Mouse (Mus musculus) left cerebral cortex, adult 2 months (tissue): Measurements from ENCODE around the gene Cntd1. TPM values are rescaled to one million over a fixed set of nuclear protein-coding genes. Genes with fewer than 3 reads are reported as not detected.

Experiments
- DNase-seq, 2 experiments: peaks; one replicate each; pipeline ENCODE4 v3.0.0; 2021 to 2022; ENCODE audit warnings: low spot score in 2 of 2, mixed read lengths in 1 of 2; ENCODE audit errors: extremely low spot score in 1 of 2
- H3K27ac ChIP-seq: fragments of 200-600 bp; 2 replicates; pipeline ENCODE4 v1.8.1; 2022
- H3K4me3 ChIP-seq: fragments of 200-600 bp; 2 replicates; pipeline ENCODE4 v1.8.1; 2022
- CTCF ChIP-seq: fragments of 200-600 bp; IDR thresholded peaks from 2 replicates; pipeline ENCODE4 v1.8.1; 2022; ENCODE audit warnings: antibody characterized with exemption, mild to moderate bottlenecking, moderate library complexity
- intact Hi-C: fragments of 180-260 bp; cut with DNase I; formaldehyde crosslinking; loops from one replicate; pipeline ENCODE4 v1.15.1; 2025
- total RNA-seq, 2 experiments: library from RNA; stranded (reverse); gene quantifications; 2 replicates each; pipeline ENCODE4 v1.2.3; 2021

Cntd1 gene
- total RNA-seq, 2 experiments from 2014 or later: 0.44 to 0.81 TPM

DNA sequence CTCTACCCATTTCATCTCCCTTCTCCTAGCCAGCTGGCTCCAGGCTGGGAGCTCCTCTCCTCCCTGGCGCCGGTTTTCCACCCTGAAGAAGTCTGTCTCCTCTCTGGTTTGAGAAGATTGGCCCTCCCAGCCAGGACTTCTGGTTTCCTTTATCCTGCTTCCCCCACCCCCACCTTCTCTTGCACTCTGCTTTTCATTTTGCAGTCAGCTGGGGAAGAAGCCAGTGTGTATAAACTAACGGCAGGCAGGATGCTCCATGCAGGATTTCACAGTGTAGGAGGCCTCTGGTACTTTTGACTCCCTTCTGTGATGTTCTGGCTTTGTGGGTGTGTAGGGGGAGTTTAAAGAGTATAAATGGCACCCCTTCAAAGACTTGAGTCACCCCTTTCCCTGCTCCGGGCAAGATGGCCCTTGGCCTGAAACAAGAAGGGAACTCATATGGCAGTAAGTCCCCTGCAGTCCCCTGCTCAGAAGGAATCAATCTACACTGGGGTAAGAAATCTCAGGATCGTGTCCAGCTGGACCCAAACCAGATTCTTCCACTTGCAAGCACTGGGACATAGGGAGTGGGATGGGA, 40.7 kb upstream of the Cntd1 start:
- no peak for TF ChIP-seq CTCF
- intact Hi-C loops: no loop called here
- H3K4me3 ChIP-seq: no peak overlapping the region
- no peak for DNase-seq
- H3K27ac ChIP-seq: peak overlapping the region; percentile 64

DNA sequence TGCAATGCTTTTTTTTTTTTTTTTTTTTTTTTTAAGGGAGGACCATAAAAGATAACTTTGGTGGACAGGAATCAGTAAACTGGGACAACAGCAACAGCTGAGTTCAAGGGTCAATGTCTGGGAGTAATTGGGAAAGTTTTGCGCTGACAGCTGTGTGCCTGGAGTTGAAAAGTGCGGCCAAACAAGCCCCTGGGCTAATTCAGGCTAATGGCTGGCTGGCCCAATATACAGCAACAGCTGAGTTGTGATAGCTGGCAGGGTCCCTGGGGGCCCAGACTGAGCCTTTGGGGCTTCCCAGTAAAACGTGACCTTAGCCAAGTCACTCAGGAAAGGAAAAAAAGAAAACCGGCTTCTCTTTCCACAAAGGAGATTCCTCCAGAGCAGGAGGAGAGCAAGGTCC, 33.7 kb upstream of the Cntd1 start:
- intact Hi-C loops: no loop called here
- Histone ChIP-seq H3K4me3 (no peak overlapping the region), H3K27ac (peak overlapping the region; percentile 76; the same call in 1 of the 2 replicates)
- DNase-seq: no peak
- TF ChIP-seq CTCF: no peak

DNA sequence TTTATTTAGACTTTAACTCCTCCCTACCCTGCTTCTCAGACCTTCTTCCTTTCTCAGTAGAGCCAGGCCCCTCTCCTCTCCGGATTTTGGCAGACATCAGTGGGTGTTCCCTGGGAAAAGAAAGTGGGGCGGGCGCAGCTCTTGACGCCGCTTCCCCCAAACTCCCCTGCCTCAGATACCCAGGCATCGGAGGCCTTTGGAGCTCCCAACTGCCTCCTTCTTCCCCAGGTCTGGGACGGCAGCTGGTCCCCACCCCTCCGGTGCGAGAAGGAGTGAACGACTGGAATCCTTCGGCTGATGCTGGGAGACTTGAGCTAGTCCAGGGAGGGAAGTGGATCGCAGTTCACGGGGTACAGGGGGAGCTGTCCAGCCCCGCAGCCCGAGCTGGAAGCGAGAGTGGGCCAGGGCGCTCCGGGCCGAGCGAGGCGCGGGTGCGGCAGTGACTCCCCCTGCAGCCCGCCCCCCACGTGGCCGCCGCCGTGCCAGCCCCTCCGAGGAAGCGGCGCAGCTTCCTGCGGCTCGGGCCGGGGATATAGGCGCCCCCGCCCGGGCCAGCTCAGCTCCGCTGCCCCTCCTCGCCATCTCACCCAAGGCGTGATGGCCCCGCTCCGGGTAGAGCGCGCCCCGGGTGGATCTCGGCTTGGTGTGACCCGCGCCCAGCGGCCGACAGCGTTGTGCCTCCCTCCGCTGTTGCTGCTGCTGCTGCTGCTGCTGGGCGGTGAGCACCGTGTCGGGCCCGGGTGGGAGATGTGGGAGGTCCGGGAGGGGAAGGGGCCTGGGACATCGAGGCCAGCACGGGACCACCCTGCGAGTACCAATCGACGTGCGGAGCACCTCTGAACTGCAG, 32.7 kb upstream of the Cntd1 start, which contains the start of gene Ramp2:
Gene Ramp2, plus strand, starts transcription at position 174 of the 847 bp plus-strand sequence.
- H3K27ac ChIP-seq: peak within 1 kb of the TSS; percentile 76
- peak; percentile 42 to 52 for DNase-seq
- H3K4me3 ChIP-seq: peak within 1 kb of the TSS; percentile 60
- TF ChIP-seq CTCF: no peak; the same call in 1 of the 2 replicates
- intact Hi-C loops: no loop called here

DNA sequence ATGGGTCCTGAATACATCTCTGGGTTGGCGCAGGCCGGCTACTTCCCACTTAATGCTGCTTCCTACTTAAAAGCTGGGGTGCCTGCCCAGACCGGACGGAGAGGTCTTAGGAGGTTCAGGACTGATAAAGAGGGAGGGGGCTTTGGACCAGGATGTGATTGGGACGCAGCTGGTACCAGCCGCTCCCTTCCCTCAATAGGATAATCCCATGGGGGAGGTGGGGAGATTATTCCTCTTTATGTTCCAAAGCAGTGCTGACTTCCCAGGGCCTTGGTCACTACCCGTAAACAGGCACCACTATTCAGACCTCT, 32.2 kb upstream of the Cntd1 start:
- H3K4me3 ChIP-seq: peak overlapping the region; percentile 60
- H3K27ac ChIP-seq: peak overlapping the region; percentile 76
- TF ChIP-seq CTCF: no peak
- intact Hi-C loops: no loop called here
- DNase-seq: no peak

DNA sequence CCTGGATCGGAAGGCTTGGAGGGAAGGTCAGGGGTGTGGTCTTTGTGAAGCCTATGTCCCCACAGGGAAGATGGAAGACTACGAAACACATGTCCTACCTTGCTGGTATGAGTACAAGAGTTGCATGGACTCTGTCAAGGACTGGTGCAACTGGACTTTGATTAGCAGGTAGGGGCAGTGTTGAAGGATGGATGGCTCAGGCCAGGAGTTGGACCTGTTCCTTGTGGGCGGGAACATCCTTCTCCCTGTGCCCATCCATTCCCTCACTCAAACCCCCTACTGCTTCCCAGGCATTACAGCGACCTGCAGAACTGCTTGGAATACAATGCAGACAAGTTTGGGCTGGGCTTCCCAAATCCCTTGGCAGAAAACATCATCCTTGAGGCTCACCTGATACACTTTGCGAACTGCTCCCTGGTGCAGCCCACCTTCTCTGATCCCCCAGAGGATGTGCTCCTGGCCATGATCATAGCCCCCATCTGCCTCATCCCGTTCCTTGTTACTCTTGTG, 31.2 kb upstream of the Cntd1 start:
- no peak for TF ChIP-seq CTCF
- intact Hi-C loops: loop anchor here (1.0 kb wide), 2 partner anchors 19 to 35 kb away; no protein-coding TSS in a partner anchor
- DNase-seq: no peak
- Histone ChIP-seq H3K4me3 (peak overlapping the region; percentile 60; the same call in 1 of the 2 replicates), H3K27ac (peak overlapping the region; percentile 45; the same call in 1 of the 2 replicates)

DNA sequence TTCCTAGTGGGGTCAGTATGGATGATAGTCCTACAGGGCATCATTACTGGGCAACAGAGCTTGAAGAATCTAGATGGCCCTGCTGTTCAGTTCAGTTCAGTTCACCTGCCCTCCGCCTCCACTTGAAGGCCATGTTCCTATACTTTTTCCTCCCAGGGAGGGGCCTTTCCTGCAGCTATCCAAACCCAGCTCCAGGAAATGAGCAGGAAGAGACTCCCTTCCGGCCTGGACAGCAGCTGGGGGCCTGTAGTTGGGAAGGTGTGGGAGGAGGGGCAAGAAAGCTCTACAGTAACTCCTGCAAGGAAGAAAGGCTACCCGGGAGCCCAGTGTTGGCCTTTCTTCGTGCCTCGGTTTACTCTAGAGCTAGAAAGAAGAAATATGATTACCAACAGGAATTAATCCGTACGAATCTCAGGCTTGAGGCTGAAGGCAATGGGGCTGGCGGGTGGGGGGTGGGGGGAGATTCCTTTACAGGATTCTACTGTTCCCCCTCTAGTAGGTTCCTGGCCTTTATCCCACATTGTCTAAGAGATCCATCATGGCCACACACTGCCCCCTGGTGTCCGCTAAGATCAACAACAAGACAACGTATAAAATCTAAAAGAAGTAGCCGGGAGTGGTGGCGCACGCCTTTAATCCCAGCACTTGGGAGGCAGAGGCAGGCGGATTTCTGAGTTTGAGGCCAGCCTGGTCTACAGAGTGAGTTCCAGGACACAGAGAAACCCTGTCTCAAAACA, 30.4 kb upstream of the Cntd1 start:
- Histone ChIP-seq H3K27ac (peak overlapping the region; percentile 45), H3K4me3 (no peak overlapping the region)
- TF ChIP-seq CTCF: peak; percentile 66
- DNase-seq: peak; percentile 55 to 65
- intact Hi-C loops: loop anchor here (1.0 kb wide), 2 partner anchors 20 to 36 kb away; no protein-coding TSS in a partner anchor

DNA sequence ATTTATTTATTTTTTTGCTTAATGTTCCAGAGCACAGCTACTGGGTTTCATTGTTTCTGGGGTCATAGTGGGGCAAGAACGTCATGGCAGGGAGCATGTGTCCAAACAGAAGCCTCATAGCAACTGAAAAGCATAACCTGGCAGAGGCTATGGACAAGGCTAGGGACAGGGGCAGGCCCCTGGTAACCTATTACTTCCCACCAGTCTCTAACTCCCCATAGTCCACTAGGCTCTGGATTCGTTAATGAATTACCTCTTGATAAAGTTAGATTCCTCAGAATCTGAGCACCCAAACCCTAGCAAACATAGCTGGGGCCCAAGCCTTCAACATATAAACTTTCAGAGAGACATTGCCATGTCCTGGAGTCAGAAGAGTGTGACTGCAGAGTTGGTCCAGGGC, 27.8 kb upstream of the Cntd1 start:
- Histone ChIP-seq H3K4me3 (no peak overlapping the region), H3K27ac (no peak overlapping the region)
- no peak for DNase-seq
- intact Hi-C loops: no loop called here
- no peak for TF ChIP-seq CTCF

DNA sequence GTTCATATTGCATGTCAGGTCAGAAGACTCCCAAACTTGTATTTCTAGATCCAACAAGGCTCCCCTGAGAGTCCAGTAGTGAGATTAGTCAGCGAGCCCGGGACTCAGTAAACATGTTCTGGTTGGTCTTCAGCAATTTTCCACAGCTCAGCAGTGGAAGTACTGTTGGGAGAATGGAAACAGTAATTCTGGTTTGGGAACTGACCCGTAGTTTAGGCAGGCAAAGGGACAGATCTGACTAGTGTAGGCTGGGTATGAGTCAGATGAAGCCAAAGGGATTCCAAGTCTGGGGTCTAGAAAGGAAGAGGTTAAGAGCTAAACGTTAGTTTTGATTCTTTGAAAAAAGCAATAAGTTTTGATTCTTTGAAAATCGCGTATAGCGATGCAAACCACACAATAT, 25.9 kb upstream of the Cntd1 start:
- no peak for DNase-seq
- Histone ChIP-seq H3K27ac (peak overlapping the region; percentile 93), H3K4me3 (peak overlapping the region; percentile 91)
- intact Hi-C loops: loop anchor here (1.0 to 2.0 kb wide), 2 partner anchors 26 to 49 kb away; partner anchors contain the start of genes Becn1, Cntd1 and Coa3
- TF ChIP-seq CTCF: no peak

DNA sequence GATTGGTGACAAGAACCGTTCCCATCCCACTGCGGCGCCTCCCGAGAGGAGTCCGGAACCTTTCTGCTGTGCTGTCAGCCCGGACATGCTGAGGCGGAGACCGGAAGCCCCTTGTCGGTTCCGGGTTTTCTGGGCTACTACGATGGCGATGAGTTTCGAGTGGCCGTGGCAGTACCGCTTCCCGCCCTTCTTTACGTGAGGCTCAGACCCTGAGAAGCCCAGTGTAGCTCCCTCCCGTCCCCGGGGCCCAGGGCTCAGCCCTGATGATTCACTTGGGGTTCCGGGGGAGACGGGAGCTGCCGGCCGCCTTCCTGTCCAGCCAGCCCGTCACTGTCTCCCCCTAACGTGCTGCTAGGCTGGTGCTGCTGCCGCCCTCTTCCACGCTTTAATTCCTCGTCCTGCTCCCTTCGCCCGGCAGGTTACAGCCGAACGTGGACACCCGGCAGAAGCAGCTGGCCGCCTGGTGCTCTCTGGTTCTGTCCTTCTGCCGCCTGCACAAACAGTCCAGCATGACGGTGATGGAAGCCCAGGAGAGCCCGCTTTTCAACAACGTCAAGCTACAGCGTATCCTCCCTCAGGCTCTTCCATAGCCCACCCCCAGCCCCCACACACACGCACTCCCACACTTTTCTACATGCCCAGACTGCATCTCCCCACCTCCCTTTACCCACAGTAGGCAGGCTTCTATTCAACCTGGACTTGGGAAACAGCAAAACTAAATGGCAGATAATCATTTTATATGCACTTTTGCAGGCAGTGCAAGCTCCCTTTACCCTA, 25.0 kb upstream of the Cntd1 start, which contains the start of gene Vps25:
Gene Vps25, plus strand, starts transcription at position 95 of the 777 bp plus-strand sequence.
- DNase-seq: peak; percentile 85
- peak; percentile 6 for TF ChIP-seq CTCF
- intact Hi-C loops: loop anchor here (1.0 to 2.0 kb wide), 2 partner anchors 25 to 48 kb away; partner anchors contain the start of genes Becn1, Cntd1 and Coa3
- Histone ChIP-seq H3K27ac (peak within 1 kb of the TSS; percentile 93), H3K4me3 (peak within 1 kb of the TSS; percentile 91)

DNA sequence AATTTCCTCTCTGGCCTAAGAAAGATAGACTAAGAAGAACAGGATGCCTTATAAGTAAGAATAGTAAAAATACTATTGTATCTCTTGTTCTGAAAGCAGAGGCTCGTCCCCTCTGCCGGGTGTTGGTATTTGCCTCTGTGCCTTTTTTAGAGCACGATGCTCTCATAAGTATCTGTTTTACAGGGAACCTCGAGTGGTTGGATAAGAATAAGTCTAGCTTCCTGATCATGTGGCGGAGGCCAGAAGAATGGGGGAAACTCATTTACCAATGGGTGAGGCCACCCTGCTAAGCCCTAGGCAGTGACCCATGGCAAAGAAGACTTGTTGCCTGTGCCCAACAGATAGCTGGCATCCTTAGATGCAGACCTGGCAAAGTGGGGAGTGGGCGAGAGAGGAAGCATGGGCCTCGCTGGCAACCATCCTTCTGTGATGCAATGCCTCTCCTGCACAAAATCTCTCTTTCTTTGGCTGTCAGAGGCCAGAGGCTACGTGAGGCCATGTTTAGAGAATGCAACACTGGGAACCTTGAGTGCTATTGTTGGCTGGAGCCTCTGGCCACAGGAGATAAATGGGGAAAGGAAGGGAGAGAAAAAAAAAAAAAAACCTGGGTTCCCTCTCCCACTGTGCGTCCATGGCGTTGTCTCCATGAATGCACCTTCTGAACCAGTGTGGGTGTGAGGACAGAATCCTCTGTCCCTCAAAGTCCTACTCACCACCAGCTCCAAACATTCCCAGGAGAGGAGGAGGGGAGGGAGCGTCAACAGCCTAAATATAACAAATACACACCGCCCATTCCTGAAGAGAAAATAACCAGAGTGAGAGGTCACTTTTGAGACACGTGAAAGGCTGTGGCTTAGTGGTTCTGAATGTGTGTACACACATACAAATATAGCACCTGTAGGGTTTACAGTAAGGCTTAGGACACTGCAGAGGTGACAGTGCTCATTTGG, 22.7 kb upstream of the Cntd1 start:
- Histone ChIP-seq H3K4me3 (no peak overlapping the region), H3K27ac (no peak overlapping the region)
- intact Hi-C loops: no loop called here
- TF ChIP-seq CTCF: no peak
- no peak for DNase-seq
